Mouse (Mus musculus): ENCODE data around the gene Hdac10. TPM values are rescaled to one million over a fixed set of nuclear protein-coding genes. Genes with fewer than 3 reads are reported as not detected.
A peak's percentile ranks its signal among the peaks of the same experiment; 100 is the strongest.

Hdac10 gene
- polyA plus RNA-seq, 1 experiment = 28.9 TPM

DNA sequence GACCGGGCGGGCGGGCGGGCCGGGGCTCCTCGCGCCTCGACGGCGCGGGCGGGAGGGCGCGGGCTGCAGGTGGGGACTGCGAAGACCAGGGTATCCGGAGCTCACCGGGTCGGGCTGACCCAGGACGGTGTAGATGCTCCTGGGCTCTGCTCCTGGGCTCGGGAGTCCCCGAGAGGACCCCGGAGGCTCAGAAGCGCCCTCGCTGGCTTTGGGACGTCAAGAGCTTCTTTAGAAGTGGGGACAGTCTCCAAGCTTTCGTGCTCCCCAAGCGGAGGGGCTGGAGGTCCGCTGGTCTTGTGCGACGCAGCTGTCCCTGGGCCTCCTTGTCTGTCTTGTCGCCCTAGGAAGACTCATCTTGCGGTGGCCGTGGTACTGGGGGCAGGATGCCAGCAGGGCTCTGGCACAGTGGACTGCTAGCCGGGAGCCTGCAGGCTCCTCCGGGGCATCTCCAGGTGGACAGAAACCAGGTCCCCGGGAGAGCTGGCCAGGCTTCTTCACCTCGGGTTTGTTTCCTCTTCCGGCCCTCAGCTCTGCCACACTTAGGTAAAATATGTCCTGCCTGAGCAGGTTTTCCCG, 52.3 kb downstream of the Hdac10 start:
- no peak for DNase-seq (ENCODE audit: extremely low spot score in 1 of 2, low spot score in 1 of 2)

DNA sequence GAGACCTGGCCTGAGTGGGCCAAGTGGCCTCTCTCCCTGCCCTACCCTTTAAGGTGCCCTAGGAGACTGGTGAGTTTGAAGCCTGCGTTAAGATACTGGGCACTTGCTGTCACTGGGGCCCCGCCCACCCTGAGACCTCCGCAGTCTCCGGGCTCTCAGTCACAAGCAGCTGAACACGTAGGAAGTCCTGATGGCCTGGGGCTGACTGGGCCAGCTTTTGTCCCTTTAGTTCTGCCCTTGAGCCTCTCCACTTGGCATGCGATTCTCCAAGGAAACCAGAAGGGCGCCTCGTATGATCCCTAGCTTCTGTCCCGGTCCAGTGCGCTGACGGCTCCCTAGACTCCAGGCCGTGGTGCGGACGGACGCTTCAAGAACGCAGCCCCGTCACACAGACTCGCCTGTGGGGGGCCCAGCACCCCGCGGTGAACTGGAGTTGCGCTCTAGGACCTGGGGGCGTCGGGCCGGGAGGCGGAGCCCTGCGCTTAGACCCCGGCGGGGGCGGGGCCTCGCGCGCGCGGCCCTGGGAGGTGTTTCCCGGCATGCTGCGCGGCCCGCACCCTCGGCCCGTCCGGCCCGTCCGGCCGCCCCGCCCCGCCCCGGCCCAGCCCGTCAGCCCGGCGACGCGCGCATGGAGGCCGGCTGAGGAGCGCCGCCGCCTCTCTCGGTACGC, 52.9 kb downstream of the Hdac10 start:
- peak; percentile 49 to 82 for DNase-seq (ENCODE audit: extremely low spot score in 1 of 2, low spot score in 1 of 2)

DNA sequence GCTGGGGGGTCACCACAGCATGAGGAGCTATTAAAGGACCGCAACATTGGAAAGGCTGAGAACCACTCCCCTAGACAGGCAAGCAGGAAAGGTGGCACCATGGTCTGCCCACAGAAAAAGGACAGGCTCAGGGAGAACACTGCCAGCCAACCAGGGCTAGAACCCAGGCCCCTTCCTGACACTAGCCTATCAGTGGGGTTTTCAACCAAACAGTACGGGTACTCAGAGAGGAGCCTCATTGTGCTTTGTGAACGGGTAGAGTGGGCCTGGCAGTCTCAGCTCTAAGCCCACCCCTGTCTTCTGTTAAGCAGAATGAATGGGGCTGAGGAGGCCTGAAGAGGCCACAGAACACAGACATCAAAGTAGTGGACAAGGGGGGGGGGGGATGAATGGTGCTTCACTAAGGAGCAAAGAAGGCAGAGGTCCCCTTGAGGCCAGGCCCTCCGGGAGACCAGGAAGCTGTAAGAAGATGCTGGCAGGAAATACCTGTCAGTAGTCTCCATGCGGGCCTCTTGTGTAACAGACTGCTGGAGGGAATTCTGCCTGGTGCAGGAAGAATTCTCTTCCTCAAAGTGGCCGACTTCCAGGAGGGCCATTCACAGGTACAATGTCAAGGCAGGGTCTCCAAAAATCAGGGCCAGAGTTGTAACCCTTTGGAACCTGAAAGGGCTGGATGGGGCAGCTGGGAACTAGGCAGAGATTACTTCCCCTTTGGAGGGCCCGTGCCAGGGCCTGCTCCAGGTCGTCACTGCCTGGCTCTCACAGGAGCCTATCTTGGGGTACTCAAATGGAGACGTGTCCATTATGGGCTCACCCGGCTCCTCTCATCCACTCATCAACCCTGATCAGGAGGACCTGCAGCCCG, 53.7 kb downstream of the Hdac10 start, which contains the start of gene Trabd:
Gene Trabd (plus strand): TSS at position 512 of the 865 bp plus-strand sequence.
- DNase-seq (ENCODE audit: extremely low spot score in 1 of 2, low spot score in 1 of 2) = no peak

DNA sequence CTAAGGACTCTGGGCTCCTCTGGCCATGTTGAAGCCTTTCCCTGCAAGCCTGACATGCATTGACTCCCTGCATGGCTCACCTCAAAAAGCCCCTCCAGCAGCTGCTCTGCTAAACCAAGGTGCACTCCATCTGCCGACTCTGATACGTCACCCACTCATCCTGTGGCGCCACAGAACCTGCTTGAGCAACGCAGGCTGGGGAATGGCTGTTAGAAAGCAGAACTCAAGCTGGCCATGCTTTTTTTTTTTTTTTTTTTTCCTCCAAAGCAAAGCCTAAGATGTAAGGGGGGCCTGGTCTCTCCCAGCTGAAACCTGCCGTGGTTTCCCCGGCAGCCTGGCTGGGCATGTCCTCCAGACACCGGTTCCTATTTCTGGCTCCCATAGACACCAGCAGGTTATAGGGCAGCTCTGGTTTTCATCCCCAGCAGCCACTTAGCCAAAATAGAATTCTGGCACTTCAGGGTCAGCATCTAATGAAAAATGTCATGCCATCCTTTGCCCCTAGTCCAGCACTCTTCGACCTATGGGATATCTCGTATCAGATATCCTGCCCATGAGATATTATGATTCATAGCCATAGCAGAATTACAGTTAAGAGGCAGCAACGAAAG, 54.4 kb downstream of the Hdac10 start:
- DNase-seq (ENCODE audit: extremely low spot score in 1 of 2, low spot score in 1 of 2) = no peak

Other genes starting within 250 kb of the Hdac10 start
- gene Ttll8, start 174.3 kb downstream of the Hdac10 start, polyA plus RNA-seq (2012; rRNA removed) = 1.8 and 2.0 TPM in 2 replicates
- 149 and 180 TPM in 2 replicates for gene Mlc1, start 149.7 kb downstream of the Hdac10 start, polyA plus RNA-seq (2012; rRNA removed)
- gene Mov10l1, start 145.8 kb downstream of the Hdac10 start, polyA plus RNA-seq (2012; rRNA removed) = not detected in 2 replicates
- gene Panx2, start 69.0 kb downstream of the Hdac10 start, polyA plus RNA-seq (2012; rRNA removed) = 91.8 and 100 TPM in 2 replicates
- gene Trabd, start 53.6 kb downstream of the Hdac10 start, polyA plus RNA-seq (2012; rRNA removed) = 24.3 and 25.8 TPM in 2 replicates
- gene Selenoo, start 39.6 kb downstream of the Hdac10 start, polyA plus RNA-seq (2012; rRNA removed) = 33.1 and 38.3 TPM in 2 replicates
- gene Tubgcp6, start 5.6 kb downstream of the Hdac10 start, polyA plus RNA-seq (2012; rRNA removed) = 37.4 and 39.8 TPM in 2 replicates
- gene Mapk12, start 12.0 kb upstream of the Hdac10 start, polyA plus RNA-seq (2012; rRNA removed) = 20.2 and 22.9 TPM in 2 replicates
- 53.3 and 61.1 TPM in 2 replicates for gene Mapk11, start 20.9 kb upstream of the Hdac10 start, polyA plus RNA-seq (2012; rRNA removed)
- 65.8 and 72.5 TPM in 2 replicates for gene Plxnb2, start 52.1 kb upstream of the Hdac10 start, polyA plus RNA-seq (2012; rRNA removed)
- 143 and 146 TPM in 2 replicates for gene Dennd6b, start 67.8 kb upstream of the Hdac10 start, polyA plus RNA-seq (2012; rRNA removed)
- gene Ppp6r2, start 82.9 kb upstream of the Hdac10 start, polyA plus RNA-seq (2012; rRNA removed) = 125 and 147 TPM in 2 replicates
- 212 and 221 TPM in 2 replicates for gene Sbf1, start 186.6 kb upstream of the Hdac10 start, polyA plus RNA-seq (2012; rRNA removed)
- gene Adm2, start 194.0 kb upstream of the Hdac10 start, polyA plus RNA-seq (2012; rRNA removed) = not detected in 2 replicates
- not detected in 2 replicates for gene Miox, start 205.7 kb upstream of the Hdac10 start, polyA plus RNA-seq (2012; rRNA removed)
- gene Lmf2, start 227.0 kb upstream of the Hdac10 start, polyA plus RNA-seq (2012; rRNA removed) = 14.7 and 15.8 TPM in 2 replicates
- gene Ncaph2, start 227.0 kb upstream of the Hdac10 start, polyA plus RNA-seq (2012; rRNA removed) = 101 and 112 TPM in 2 replicates
- gene Sco2, start 245.1 kb upstream of the Hdac10 start, polyA plus RNA-seq (2012; rRNA removed) = 30.0 and 30.5 TPM in 2 replicates
- 3.3 TPM in 2 replicates for gene Tymp, start 248.3 kb upstream of the Hdac10 start, polyA plus RNA-seq (2012; rRNA removed)